Mouse (Mus musculus) cerebellum, postnatal 36 days (tissue): ENCODE results near the gene Spsb1.

Experiments used
- DNase-seq, 2 experiments: peaks; one replicate each; pipeline ENCODE4 v3.0.0; 2021 to 2022; ENCODE audit warnings: mixed read lengths in 2 of 2

Gene Spsb1

DNA sequence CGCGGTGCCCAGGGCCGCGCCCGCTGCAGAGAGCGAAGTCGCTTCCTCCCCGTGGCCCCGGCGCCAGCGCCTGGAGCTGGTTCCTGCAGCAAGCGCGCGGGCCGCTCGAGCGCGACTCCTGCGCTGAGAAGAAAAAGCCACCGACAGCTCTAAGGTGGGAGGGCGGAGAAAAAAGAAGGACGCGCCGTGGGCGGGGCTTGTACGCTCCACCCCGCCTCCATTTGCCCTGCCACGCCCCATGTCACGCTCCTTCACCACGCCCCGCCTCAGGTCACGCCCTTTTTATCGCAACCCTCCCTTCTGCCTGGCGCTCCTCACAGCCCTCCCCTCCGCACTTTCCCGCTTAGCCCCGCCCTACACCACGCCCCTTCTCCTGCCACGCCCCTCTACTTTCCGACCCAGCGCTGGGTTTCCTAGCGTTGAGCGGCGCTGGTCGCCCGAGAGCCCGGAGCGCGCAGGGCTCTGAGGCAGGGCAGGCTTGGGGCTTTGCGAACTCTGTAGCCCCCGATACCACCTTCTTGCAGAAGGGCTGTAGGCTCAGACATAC lies at the start of gene Spsb1:
Gene Spsb1, minus strand, starts transcription at position 151 of the 547 bp plus-strand sequence.
- peak; percentile 87 to 91 for DNase-seq

GRCm38 (mm10) chr4:150003641-150004040 lies 48.8 kb upstream of the Spsb1 start:
- DNase-seq = no peak

DNA sequence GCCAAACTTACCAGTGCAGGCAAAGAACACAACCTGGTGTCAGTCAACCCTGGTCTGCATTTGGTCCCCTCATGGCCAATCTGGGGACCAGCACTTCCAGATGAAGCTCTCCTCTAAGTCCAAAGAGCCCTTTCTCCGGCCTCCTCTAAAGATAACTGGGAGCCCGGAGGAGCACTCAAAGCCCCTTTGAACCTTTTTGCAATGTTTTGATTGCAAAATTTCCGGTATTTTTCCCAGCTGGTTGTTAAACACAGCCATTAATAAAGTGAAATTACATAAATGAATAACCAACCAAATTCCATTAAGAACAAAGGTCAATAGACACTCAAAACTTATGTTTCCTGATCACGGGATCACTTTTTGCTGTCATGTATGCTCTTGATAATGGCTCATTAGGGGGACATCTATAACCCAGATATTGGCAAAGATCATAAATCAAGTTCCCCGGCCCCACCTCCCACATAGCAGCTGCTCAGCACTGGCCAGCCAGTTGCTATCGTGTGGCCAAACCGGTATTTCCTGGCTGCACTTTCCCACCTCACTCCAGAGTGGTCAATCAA lies 48.3 kb upstream of the Spsb1 start:
- DNase-seq = no peak

GRCm38 (mm10) chr4:150002021-150002528 lies 47.2 kb upstream of the Spsb1 start:
- DNase-seq = no peak

DNA sequence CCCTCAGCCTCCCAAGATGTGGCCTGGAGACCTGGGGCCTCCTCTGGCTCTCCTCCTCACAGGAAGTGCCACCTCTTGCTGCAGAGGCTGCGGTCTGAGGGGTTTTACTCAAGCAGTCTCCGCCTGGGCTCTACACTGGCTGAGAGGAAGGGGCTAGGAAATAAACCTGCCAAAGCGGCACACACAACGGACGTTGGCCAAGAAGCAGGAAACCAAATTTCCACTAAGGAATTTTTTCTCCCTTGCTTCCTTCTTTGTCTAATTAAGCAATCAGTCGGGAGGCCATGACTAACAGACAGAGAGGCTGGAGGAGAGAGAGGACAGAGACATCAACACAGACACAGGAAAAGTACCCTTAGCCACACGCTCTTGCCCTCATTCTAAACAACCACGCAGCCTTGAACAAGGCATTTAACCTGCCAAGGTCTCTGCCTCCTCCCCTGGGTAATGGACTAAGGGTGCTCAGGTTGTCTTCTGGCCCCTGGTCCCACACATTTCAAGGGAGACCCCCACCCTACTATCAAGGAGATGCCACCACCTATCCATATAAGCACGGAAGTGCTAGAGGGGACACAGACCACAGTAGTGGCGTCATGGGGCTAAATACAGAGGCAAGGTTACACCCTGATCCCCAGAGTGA lies 46.5 kb upstream of the Spsb1 start:
- DNase-seq = no peak

- no peak for DNase-seq
Observed at GRCm38 (mm10) chr4:149999931-150000555, 45.2 kb upstream of the Spsb1 start.

DNA sequence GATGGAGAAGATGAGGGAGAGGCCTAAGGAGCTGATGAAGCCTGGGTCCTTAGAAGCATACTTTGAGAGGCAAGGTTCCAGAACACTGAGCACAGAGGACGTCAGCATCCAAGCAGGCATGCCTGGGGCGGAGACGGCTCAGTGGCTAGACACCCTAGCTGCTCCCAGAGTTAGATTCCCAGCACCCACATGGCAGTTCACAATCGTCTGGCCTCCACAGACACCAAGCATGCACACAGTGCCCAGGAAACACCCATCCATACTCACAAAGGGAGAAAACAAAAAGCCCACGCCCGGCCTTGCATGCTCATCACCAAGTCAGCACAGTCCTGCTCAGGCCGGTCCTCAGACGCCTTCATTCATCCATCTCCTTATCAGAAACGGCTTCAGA lies 44.7 kb upstream of the Spsb1 start:
- DNase-seq = no peak

GRCm38 (mm10) chr4:149998786-149999509 lies 44.1 kb upstream of the Spsb1 start:
- DNase-seq = peak; percentile 48 to 53

DNA sequence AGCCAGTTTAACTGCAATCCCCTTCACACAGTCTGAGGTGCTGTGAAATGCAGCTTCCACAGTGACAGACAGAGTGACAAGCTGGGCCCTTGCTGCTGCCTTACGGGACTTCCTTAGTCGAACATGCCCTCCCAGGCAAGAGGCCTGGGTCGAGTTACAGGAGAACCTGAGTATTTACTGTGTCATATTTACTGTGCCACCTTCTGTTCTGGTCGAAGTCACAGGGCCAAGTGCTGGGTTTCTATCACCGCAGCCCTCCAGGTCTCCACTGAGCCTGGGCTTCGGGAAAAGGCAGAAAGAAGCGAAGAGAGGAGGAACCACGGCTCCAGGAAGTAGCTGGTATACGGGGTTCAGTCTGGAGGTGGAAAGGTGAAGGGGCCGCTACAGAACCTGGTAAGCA lies 43.2 kb upstream of the Spsb1 start:
- no peak for DNase-seq

DNA sequence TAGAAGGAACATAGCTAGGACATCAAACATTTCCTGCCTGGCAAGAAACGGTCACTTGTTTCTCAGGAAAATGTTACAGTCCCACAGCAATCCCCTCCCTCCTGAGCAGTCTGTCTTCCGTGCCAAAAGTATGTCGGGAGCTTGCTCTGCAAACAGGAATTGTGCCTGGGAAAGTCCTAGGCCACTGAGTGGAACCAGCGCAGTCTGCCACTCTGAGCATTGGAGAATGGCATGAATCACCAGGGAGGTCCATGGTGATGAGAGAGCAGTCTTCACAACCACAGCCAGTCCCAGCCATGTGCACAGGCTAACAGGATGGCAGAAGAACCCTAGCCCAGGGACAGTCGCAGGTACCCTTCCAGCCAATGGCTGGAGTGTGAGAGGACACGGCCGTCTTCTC lies 41.6 kb upstream of the Spsb1 start:
- peak in 1 of 2 experiments; percentile 20 for DNase-seq

GRCm38 (mm10) chr4:149995911-149996310 lies 41.1 kb upstream of the Spsb1 start:
- DNase-seq = no peak

GRCm38 (mm10) chr4:149994218-149994617 lies 39.4 kb upstream of the Spsb1 start:
- no peak for DNase-seq

- no peak for DNase-seq
Observed at GRCm38 (mm10) chr4:149992670-149993032, 37.8 kb upstream of the Spsb1 start.

DNA sequence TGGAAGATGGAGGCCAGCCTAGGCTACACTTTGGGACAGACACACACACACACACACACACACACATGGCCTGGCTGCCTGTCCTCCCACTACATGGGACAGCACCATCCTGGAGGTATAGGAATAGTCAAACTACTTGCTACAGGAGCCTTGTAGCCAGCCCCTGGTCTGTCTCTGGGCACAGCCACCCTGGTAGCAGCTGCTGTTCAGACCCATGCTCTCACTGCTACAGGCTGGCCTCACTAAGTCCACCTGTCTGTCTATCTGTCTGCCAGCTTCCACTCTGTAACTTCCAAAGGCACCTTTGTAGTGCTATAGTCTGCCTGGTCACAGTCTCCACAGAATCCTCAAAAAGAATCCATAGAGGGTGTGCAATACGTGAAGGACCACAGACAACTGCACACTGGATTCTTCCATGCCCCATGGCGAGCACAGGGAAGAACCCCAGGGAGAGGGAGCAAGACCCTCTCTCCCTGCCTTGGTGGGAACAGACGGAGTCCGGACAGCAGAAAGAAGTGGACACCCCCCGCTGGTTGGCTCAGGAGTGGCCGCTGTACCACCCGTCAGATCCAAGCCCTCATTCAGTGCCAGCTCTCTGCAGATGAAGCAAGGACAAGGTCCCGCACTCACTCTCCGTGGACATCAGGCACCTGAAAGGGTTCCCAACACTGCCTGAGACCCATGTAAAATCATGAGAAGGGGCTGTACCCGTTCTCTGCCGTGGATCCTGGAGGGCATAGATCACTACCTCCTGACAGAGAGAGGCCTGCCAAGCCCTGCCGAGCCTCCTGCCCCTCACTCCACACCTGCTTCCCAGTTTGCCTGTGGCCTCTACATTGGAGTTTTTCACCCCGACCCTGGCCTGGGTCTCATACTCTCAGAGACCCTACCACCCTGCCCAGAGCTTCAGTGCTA lies 37.2 kb upstream of the Spsb1 start:
- no peak for DNase-seq

DNA sequence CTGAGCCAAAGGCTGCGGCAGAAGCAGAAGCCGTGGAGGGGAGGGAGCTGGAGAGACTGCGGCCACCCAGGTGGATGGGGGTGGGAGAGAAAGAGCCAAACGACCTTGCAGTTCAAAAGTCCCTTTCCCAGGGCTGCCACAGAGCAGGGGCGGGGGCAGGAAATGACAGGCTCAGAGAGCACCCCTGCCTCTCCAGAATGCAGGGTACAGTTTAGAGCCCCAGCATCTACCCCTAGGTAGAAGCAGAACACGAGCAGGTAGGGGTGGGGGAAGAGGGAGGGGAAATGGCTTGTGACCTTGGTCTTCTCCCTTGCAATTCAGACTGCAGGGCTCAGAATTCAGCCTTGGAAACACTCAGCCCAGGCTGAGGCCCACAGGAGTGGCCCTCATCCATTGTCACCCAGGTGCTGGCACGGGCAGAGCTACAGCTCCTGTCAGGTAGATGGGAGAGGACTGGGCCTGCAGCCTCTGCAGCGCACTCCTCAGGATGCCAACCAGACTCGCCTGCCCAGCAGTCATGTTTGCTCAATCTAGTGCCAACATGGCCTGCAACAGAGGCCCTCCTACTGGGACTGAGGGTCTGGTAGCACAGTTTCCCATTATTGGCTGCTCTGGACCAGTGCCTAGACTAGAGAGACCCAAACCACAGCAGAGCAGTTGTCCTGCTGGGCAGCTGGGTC lies 36.3 kb upstream of the Spsb1 start:
- DNase-seq = peak; percentile 44 to 45

- peak; percentile 89 for DNase-seq
Observed at GRCm38 (mm10) chr4:149990212-149990953, 35.5 kb upstream of the Spsb1 start.

GRCm38 (mm10) chr4:149988931-149989556 lies 34.2 kb upstream of the Spsb1 start:
- DNase-seq = peak; percentile 89 to 95

DNA sequence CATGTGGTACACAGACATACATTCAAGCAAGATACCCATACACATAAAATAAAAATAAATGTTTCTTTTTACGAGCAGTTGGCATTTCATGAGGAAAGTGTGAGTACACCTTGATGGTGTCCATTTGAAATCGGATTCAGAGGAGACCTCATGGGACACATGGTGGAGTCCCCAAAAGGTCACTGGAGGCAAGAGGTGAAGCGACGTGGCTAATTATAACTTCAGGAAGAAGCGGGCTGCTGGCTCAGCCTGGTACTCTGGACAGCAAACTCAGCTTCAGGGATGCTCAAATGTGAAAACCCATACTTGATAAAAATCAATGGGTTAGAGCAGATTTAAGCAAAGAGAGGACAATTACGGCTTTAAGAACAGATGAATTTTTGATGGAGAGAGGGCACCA lies 33.5 kb upstream of the Spsb1 start:
- DNase-seq = no peak

GRCm38 (mm10) chr4:149986671-149987417 lies 32.0 kb upstream of the Spsb1 start:
- DNase-seq = no peak
